Mouse (Mus musculus) forebrain, embryonic 11.5 days (tissue): ENCODE data around the gene Retreg2. TPM values are rescaled to one million over a fixed set of nuclear protein-coding genes. Genes with fewer than 3 reads are reported as not detected.

Experiments used
- ATAC-seq: fragments of 200-750 bp; cut with Nextera tagmentation; replicated peaks from 2 replicates; pipeline ENCODE4 v1.8.0; 2017; ENCODE audit warnings: moderate TSS enrichment; ENCODE audit not compliant: low FRiP score
- DNase-seq: peaks from one replicate; pipeline ENCODE4 v3.0.0-alpha.2; 2017; ENCODE audit warnings: low spot score
- H3K27ac ChIP-seq: fragments of 300-500 bp; sonication (generic); 2 replicates; pipeline ENCODE4 v1.5.1; 2014; ENCODE audit warnings: low read depth, low read length
- H3K27me3 ChIP-seq: fragments of 300-500 bp; sonication (generic); 2 replicates; pipeline ENCODE4 v1.6.1; 2014; ENCODE audit warnings: mild to moderate bottlenecking, low read length, mixed read lengths; ENCODE audit not compliant: control insufficient read depth, insufficient read depth
- H3K36me3 ChIP-seq: fragments of 300-500 bp; sonication (generic); 2 replicates; pipeline ENCODE4 v1.6.1; 2014; ENCODE audit warnings: mild to moderate bottlenecking, low read length, moderate library complexity, mixed read lengths; ENCODE audit not compliant: control insufficient read depth, insufficient read depth
- H3K4me1 ChIP-seq: fragments of 300-500 bp; sonication (generic); replicated peaks from 2 replicates; pipeline ENCODE4 v1.6.1; 2014; ENCODE audit warnings: low read length, mixed read lengths; ENCODE audit not compliant: control insufficient read depth, insufficient read depth
- H3K4me2 ChIP-seq: fragments of 300-500 bp; sonication (generic); 2 replicates; pipeline ENCODE4 v1.6.1; 2014; ENCODE audit warnings: low read depth, mild to moderate bottlenecking, low read length, moderate library complexity, mixed read lengths; ENCODE audit not compliant: severe bottlenecking
- H3K4me3 ChIP-seq: fragments of 300-500 bp; sonication (generic); 2 replicates; pipeline ENCODE4 v1.5.1; 2014; ENCODE audit warnings: low read depth, low read length
- H3K9ac ChIP-seq: fragments of 300-500 bp; sonication (generic); 2 replicates; pipeline ENCODE4 v1.6.1; 2014; ENCODE audit warnings: low read length
- H3K9me3 ChIP-seq: fragments of 300-500 bp; sonication (generic); 2 replicates; pipeline ENCODE4 v1.6.1; 2016; ENCODE audit warnings: low read length, mixed read lengths; ENCODE audit not compliant: control insufficient read depth
- WGBS: fragments of 180-500 bp; shearing (Covaris S2); extraction: QIAGEN DNeasy Blood & Tissue Kit; methylation state at CpG from one replicate; pipeline ENCODE4 v1.1.7; 2014; 5-methylcytosine and 5-hydroxymethylcytosine counted together
- polyA plus RNA-seq: library from polyadenylated mRNA; unstranded; fragments of >200 nt; fragmentation: Nextera tagmentation; extraction: Ambion mirVana; gene quantifications from 2 replicates; pipeline ENCODE4 v1.2.1, GENCODE M21; 2014

The Retreg2 gene
- polyA plus RNA-seq, 1 experiment from 2014 or later, result 58.9 TPM

- Histone ChIP-seq H3K4me3 (no peak overlapping the region), H3K27me3 (no peaks in the 10 kb centered on the region), H3K9me3 (no peaks in the 10 kb centered on the region), H3K27ac (no peak overlapping the region), H3K4me2 (no peak overlapping the region), H3K36me3 (no peaks in the 10 kb centered on the region; the same call in 1 of the 2 replicates), H3K4me1 (0 out of 2 replicates have a peak, but pooled peaks cover 4% of the 10 kb centered on the region), H3K9ac (no peak overlapping the region)
- 78% methylated on average over 3 of the region's 3 CpGs for WGBS
- ATAC-seq (no peak), DNase-seq (peak; percentile 43)
Observed at GRCm38 (mm10) chr1:75136730-75137129, 5.8 kb upstream of the Retreg2 start.

- Histone ChIP-seq H3K27me3 (no peaks in the 10 kb centered on the region), H3K9me3 (no peaks in the 10 kb centered on the region), H3K36me3 (no peaks in the 10 kb centered on the region; the same call in 1 of the 2 replicates), H3K4me2 (no peak overlapping the region), H3K4me3 (no peak overlapping the region), H3K4me1 (0 out of 2 replicates have a peak, but pooled peaks cover 4% of the 10 kb centered on the region), H3K9ac (no peak overlapping the region), H3K27ac (no peak overlapping the region)
- DNase-seq (no peak), ATAC-seq (no peak)
- WGBS, result 96% methylated on average over 2 of the region's 2 CpGs
Observed at GRCm38 (mm10) chr1:75138448-75138847, 4.1 kb upstream of the Retreg2 start.

DNA sequence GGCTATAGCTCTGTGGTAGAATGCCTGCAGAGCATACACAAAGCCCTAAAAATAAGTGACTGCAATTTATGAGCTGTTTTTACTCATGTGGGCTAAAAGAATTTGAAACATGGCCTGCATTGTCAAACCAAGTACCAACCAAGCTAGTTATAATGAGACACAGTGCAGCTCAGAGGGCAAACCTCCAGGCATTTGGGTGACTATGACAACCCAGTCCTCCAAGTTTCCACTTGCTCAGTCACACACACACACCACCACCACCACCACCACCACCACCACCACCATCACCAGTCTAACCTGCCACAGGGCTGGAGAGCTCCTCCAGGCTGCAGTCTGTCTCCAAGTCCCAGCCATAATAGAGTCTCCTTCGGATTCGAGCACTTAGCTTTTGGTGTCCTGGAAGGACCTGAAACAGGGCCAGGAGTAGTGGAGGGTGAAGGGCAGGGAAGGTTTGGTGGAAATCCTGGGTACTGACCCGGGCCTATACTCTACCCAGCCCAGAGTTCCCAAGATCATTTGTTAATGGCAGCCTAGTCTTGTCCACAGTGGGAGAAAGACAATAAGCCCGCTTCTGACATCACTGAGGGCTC lies 1.9 kb upstream of the Retreg2 start:
- Histone ChIP-seq H3K4me2 (peak overlapping the region; percentile 99), H3K9ac (peak overlapping the region; percentile 91), H3K4me3 (peak overlapping the region; percentile 83), H3K27me3 (no peaks in the 10 kb centered on the region), H3K9me3 (no peaks in the 10 kb centered on the region), H3K36me3 (peaks cover 2% of the 10 kb centered on the region; the same call in 1 of the 2 replicates), H3K4me1 (peaks cover 4% of the 10 kb centered on the region; the same call in 1 of the 2 replicates), H3K27ac (no peak overlapping the region)
- DNase-seq (no peak), ATAC-seq (no peak)
- WGBS, result 63% methylated on average over 4 of the region's 4 CpGs

DNA sequence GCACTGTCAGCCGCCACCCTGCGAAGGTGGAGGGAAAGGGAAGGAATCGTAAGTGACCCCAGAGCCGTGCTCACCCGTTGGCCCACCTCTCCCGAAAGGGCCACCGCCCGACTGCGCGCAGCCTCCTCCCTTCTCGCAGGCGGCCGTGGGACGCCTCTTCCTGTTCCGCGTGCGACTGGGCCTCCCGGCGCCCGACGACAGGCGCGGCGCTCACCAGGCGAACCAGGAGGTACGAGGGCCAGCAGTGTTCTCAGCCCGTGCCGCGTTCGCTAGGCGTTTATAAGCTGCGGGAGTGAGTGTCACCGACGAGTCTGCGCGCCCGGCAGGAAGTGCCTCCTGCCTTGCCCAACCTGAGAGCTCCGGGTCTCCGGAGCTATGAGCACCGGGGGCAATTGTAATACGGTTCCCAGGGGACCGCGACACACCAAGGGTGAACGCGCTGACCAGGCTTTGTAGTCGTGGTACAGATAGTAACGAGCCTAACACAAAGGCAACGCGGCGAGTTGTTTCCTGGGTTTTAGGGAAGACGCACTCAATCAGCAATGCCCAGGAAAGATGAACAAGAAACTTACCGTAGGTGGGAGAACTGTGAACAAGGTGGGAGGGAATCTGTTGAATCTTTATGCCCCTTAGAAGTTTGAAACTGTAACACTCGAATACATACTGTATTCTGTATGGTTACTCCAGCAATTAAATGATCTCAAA lies 940 bp upstream of the Retreg2 start:
- peak overlapping the region; percentile 99 for H3K4me2 ChIP-seq
- H3K4me1 ChIP-seq, result peaks cover 4% of the 10 kb centered on the region; the same call in 1 of the 2 replicates
- H3K27ac ChIP-seq, result no peak overlapping the region
- H3K36me3 ChIP-seq, result peaks cover 5% of the 10 kb centered on the region; the same call in 1 of the 2 replicates
- no peaks in the 10 kb centered on the region for H3K9me3 ChIP-seq
- H3K9ac ChIP-seq, result peak overlapping the region; percentile 91
- peak overlapping the region; percentile 83 for H3K4me3 ChIP-seq
- peak; percentile 68 for DNase-seq
- no peak for ATAC-seq
- WGBS, result under 1% methylated on average over 52 of the region's 53 CpGs
- no peaks in the 10 kb centered on the region for H3K27me3 ChIP-seq

GRCm38 (mm10) chr1:75145589-75145988 lies 3.0 kb downstream of the Retreg2 start:
- ATAC-seq (no peak), DNase-seq (no peak)
- Histone ChIP-seq H3K27me3 (no peaks in the 10 kb centered on the region), H3K27ac (no peak overlapping the region), H3K9ac (no peak overlapping the region), H3K9me3 (no peaks in the 10 kb centered on the region), H3K36me3 (peaks cover 5% of the 10 kb centered on the region), H3K4me3 (no peak overlapping the region), H3K4me1 (peaks cover 4% of the 10 kb centered on the region; the same call in 1 of the 2 replicates), H3K4me2 (no peak overlapping the region)
- WGBS, result 97% methylated on average over 3 of the region's 3 CpGs

GRCm38 (mm10) chr1:75147411-75148135 lies 5.0 kb downstream of the Retreg2 start:
- H3K4me2 ChIP-seq, result no peak overlapping the region
- H3K4me3 ChIP-seq, result no peak overlapping the region
- no peak for ATAC-seq
- no peaks in the 10 kb centered on the region for H3K9me3 ChIP-seq
- DNase-seq, result no peak
- H3K9ac ChIP-seq, result no peak overlapping the region
- H3K27ac ChIP-seq, result no peak overlapping the region
- 84% methylated on average over 7 of the region's 7 CpGs for WGBS
- no peaks in the 10 kb centered on the region for H3K27me3 ChIP-seq
- no peaks in the 10 kb centered on the region; the same call in 1 of the 2 replicates for H3K4me1 ChIP-seq
- peaks cover 5% of the 10 kb centered on the region for H3K36me3 ChIP-seq

DNA sequence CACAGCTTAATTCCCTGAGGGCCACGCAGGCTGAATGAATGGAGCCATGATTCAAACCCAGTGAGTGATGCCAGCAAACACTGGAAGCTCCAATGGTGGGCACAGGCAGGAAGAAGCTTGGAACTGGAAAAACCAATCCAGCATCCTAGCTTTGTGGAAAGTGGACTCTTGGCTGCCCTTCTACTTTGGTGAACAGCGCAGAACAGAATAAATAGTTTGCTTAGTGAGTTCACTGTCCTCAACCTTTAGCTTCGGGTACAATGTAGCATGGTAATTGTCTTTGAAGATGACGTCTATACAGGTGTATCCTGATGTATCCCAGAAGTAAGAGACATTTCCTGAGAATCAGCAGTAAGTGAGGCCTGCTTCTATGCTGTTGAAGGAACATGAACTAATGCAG lies 6.1 kb downstream of the Retreg2 start:
- Histone ChIP-seq H3K27me3 (no peaks in the 10 kb centered on the region), H3K9ac (no peak overlapping the region), H3K36me3 (peaks cover 5% of the 10 kb centered on the region), H3K4me2 (no peak overlapping the region), H3K27ac (no peak overlapping the region), H3K4me3 (no peak overlapping the region), H3K9me3 (no peaks in the 10 kb centered on the region), H3K4me1 (no peaks in the 10 kb centered on the region; the same call in 1 of the 2 replicates)
- no peak for DNase-seq
- 90% methylated on average over 4 of the region's 4 CpGs for WGBS
- no peak for ATAC-seq

DNA sequence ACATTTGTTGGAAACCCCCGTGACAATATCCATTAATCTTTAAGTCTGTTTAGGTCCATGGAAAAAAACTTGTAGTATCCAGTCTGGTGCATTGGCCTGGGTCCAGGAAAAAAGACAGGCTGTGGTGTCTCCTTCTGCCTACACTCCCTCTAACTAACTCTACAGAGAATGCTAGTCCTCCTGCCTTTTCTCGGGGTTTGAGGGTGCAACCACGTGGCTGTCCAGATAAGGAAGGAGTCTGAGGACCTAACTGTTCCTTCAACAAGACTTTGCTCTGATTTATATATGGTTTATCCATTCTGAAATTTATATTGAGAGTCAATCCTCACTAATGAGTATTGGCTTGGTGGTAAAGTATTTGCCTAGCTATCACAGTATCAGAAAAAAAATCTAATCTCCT lies 13.3 kb downstream of the Retreg2 start:
- no peak for ATAC-seq
- WGBS, result 76% methylated on average over 3 of the region's 3 CpGs
- no peak overlapping the region for H3K27ac ChIP-seq

More for the DNA sequence above, 13.3 kb downstream of the Retreg2 start:
- Histone ChIP-seq H3K9me3 (no peaks in the 10 kb centered on the region), H3K4me3 (no peak overlapping the region), H3K4me2 (no peak overlapping the region), H3K36me3 (no peaks in the 10 kb centered on the region), H3K9ac (no peak overlapping the region), H3K27me3 (no peaks in the 10 kb centered on the region), H3K4me1 (no peaks in the 10 kb centered on the region)
- no peak for DNase-seq
